Comparison of ENCODE assay signal across 17 mouse cellular contexts in genomic region chr5:119763337-119763736, GRCm38 (mm10).
"Had no signal": no experiment of that assay in that cellular context is flagged by ENCODE, and none has a peak within 500 bp of the region (broad histone marks: within the 10 kb centered on the region; RNA-seq: fewer than 3 reads in every experiment).

No protein-coding gene starts in this region.

- ATAC-seq: liver, postnatal 0 days; lung, postnatal 0 days; midbrain, embryonic 16.5 days had no signal

- H3K27me3 ChIP-seq: lung, embryonic 15.5 days; neural tube, embryonic 12.5 days had no signal

- H3K9ac ChIP-seq: liver, postnatal 0 days; lung, embryonic 15.5 days; midbrain, embryonic 12.5 days; neural tube, embryonic 12.5 days; stomach, embryonic 15.5 days had no signal

- H3K36me3 ChIP-seq: lung, embryonic 15.5 days; midbrain, embryonic 10.5 days; midbrain, embryonic 12.5 days; neural tube, embryonic 12.5 days; stomach, embryonic 15.5 days had no signal

- H3K27ac ChIP-seq: lung, embryonic 15.5 days; midbrain, embryonic 10.5 days; midbrain, embryonic 12.5 days; neural tube, embryonic 12.5 days; stomach, embryonic 15.5 days; stomach, postnatal 0 days had no signal

- H3K9me3 ChIP-seq: lung, embryonic 15.5 days; midbrain, embryonic 12.5 days; neural tube, embryonic 12.5 days; stomach, embryonic 15.5 days had no signal

- H3K4me2 ChIP-seq: lung, embryonic 15.5 days; midbrain, embryonic 12.5 days; neural tube, embryonic 12.5 days; stomach, embryonic 15.5 days had no signal

- H3K4me3 ChIP-seq: lung, embryonic 15.5 days; midbrain, embryonic 10.5 days; midbrain, embryonic 12.5 days; neural tube, embryonic 12.5 days; stomach, embryonic 15.5 days had no signal

- H3K4me1 ChIP-seq: midbrain, embryonic 10.5 days; midbrain, embryonic 12.5 days; neural tube, embryonic 12.5 days; stomach, embryonic 15.5 days had no signal

- DNase-seq: liver, postnatal 0 days; lung, adult 2 months; lung, postnatal 14 days; lung, postnatal 36 days; midbrain, embryonic 14.5 days; right cerebral cortex, postnatal 14 days; thymus, adult 2 months; thymus, postnatal 25 days; thymus, postnatal 4 days had no signal
